Mouse (Mus musculus) liver, postnatal 0 days (tissue): ENCODE measurements around the gene Cfap77. TPM values are rescaled to one million over a fixed set of nuclear protein-coding genes. Genes with fewer than 3 reads are reported as not detected.

Source experiments
- ATAC-seq: fragments of 200-750 bp; cut with Nextera tagmentation; 2 replicates; pipeline ENCODE4 v1.8.0; 2017; ENCODE audit warnings: mild to moderate bottlenecking, moderate library complexity
- DNase-seq: peaks from one replicate; pipeline ENCODE4 v3.0.0-alpha.2; 2016
- H3K27ac ChIP-seq: fragments of 300-500 bp; sonication (generic); 2 replicates; pipeline ENCODE4 v1.5.1; 2014; ENCODE audit warnings: antibody characterized with exemption, moderate library complexity, mild to moderate bottlenecking, low read depth
- H3K27me3 ChIP-seq: fragments of 300-500 bp; sonication (generic); 2 replicates; pipeline ENCODE4 v1.6.1; 2014; ENCODE audit warnings: low read length, control low read depth, mixed read lengths; ENCODE audit not compliant: insufficient read depth
- H3K36me3 ChIP-seq: fragments of 300-500 bp; sonication (generic); replicated peaks from 2 replicates; pipeline ENCODE4 v1.6.1; 2014; ENCODE audit warnings: mild to moderate bottlenecking, control low read depth, low read length, moderate library complexity, mixed read lengths; ENCODE audit not compliant: insufficient read depth
- H3K4me1 ChIP-seq: fragments of 300-500 bp; sonication (generic); 2 replicates; pipeline ENCODE4 v1.6.1; 2014; ENCODE audit warnings: antibody characterized with exemption, mild to moderate bottlenecking, control low read depth; ENCODE audit not compliant: insufficient read depth
- H3K4me2 ChIP-seq: fragments of 300-500 bp; sonication (generic); 2 replicates; pipeline ENCODE4 v1.6.1; 2014; ENCODE audit warnings: low read depth, mild to moderate bottlenecking, low read length, moderate library complexity, mixed read lengths
- H3K4me3 ChIP-seq: fragments of 300-500 bp; sonication (generic); 2 replicates; pipeline ENCODE4 v1.5.1; 2014; ENCODE audit warnings: low read depth, low read length
- H3K9ac ChIP-seq: fragments of 300-500 bp; sonication (generic); replicated peaks from 2 replicates; pipeline ENCODE4 v1.6.1; 2014; ENCODE audit warnings: mild to moderate bottlenecking, moderate library complexity
- H3K9me3 ChIP-seq: fragments of 300-500 bp; sonication (generic); 2 replicates; pipeline ENCODE4 v1.6.1; 2016; ENCODE audit warnings: mild to moderate bottlenecking, control low read depth, low read length, mixed read lengths
- CTCF ChIP-seq: sonication (generic); IDR thresholded peaks from 2 replicates; pipeline ENCODE4 v1.5.1; 2016; ENCODE audit warnings: antibody characterized with exemption, low read depth
- EP300 ChIP-seq: IDR thresholded peaks from 2 replicates; pipeline ENCODE4 v1.6.1; 2016; ENCODE audit warnings: antibody characterized with exemption, low read depth, mild to moderate bottlenecking
- WGBS: fragments of 180-500 bp; shearing (Covaris S2); extraction: QIAGEN DNeasy Blood & Tissue Kit; methylation state at CpG from one replicate; pipeline ENCODE4 v1.1.7; 2014; ENCODE audit not compliant: insufficient replicate concordance; 5-methylcytosine and 5-hydroxymethylcytosine counted together
- polyA plus RNA-seq: library from polyadenylated mRNA; unstranded; fragments of >200 nt; fragmentation: Nextera tagmentation; extraction: Ambion mirVana; gene quantifications from 2 replicates; pipeline ENCODE4 v1.2.1, GENCODE M21; 2015

Gene Cfap77
- polyA plus RNA-seq, 1 experiment from 2014 or later = 0.06 TPM

GRCm38 (mm10) chr2:28975604-28976003, 79.3 kb downstream of the Cfap77 start:
- H3K4me3 ChIP-seq = no peak overlapping the region
- WGBS = 71% methylated on average over 5 of the region's 5 CpGs
- ATAC-seq = no peak
- DNase-seq = no peak
- no peak overlapping the region for H3K9ac ChIP-seq
- H3K9me3 ChIP-seq = no peaks in the 10 kb centered on the region
- no peaks in the 10 kb centered on the region for H3K4me1 ChIP-seq
- H3K27me3 ChIP-seq = no peaks in the 10 kb centered on the region
- TF ChIP-seq CTCF = no peak
- no peak for TF ChIP-seq EP300
- no peaks in the 10 kb centered on the region for H3K36me3 ChIP-seq
- H3K4me2 ChIP-seq = no peak overlapping the region
- H3K27ac ChIP-seq = no peak overlapping the region

DNA sequence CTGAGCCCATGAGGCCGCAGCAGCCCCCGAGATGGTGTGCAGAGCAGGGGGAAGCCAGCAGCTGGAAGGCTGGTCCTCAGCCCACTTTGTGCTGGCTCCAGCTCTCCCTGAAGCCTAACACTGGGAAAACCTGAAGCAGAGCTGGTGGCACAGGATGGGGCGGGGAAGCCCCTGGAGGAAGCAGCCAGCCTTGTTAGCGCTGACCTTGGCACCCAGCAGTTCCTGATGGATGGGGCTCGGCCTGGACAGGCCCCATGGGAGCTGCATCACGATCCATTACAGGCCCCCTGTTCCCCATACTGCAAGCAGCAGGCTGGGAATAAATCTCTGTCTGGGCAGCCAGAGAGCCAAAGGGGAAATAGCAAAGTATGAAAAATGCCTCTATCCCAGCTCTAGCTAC, 80.3 kb downstream of the Cfap77 start:
- Histone ChIP-seq H3K9ac (no peak overlapping the region), H3K4me2 (no peak overlapping the region), H3K36me3 (no peaks in the 10 kb centered on the region), H3K27me3 (no peaks in the 10 kb centered on the region), H3K4me3 (no peak overlapping the region), H3K4me1 (no peaks in the 10 kb centered on the region), H3K9me3 (no peaks in the 10 kb centered on the region), H3K27ac (no peak overlapping the region)
- DNase-seq (no peak), ATAC-seq (no peak)
- 38% methylated on average over 6 of the region's 6 CpGs for WGBS
- no peak for TF ChIP-seq CTCF
- TF ChIP-seq EP300 = no peak

DNA sequence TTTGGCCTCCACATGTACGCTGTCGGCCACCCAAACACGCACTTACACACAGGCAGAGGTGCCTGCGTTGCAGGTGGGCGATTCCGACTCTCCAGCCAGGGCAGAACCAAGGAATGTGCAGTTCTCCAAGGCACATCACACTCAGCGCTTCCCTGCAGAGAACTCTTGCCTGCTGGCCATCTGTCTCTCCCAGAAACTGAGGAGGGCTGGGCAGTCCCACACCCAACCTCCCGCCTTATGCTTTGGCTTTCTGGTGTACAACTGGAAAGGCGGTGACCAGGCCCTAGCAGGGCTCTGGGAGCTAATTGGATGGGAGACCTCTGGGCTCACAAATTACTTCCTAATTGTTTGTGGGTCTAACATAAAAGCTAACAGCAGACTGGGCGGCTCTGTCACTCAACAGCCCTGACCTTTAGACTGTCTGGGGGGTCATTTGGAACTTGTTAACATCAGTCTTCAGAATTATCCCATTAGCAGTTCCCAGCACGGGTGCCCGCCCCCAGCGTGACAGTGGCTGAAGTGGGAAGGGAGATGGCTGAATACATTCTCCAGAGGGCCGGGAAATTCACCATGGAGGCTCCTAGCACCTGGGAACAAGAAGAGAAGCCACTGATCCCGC, 80.9 kb downstream of the Cfap77 start:
- DNase-seq = no peak
- H3K4me3 ChIP-seq = no peak overlapping the region
- no peaks in the 10 kb centered on the region for H3K4me1 ChIP-seq
- TF ChIP-seq CTCF (no peak), EP300 (no peak)
- no peaks in the 10 kb centered on the region for H3K9me3 ChIP-seq
- no peak overlapping the region for H3K9ac ChIP-seq
- H3K27me3 ChIP-seq = no peaks in the 10 kb centered on the region
- ATAC-seq = no peak
- no peak overlapping the region for H3K27ac ChIP-seq
- WGBS = 49% methylated on average over 15 of the region's 15 CpGs
- H3K36me3 ChIP-seq = no peaks in the 10 kb centered on the region
- H3K4me2 ChIP-seq = no peak overlapping the region

GRCm38 (mm10) chr2:28970424-28970823, 84.4 kb downstream of the Cfap77 start:
- Histone ChIP-seq H3K27me3 (no peaks in the 10 kb centered on the region), H3K4me1 (no peaks in the 10 kb centered on the region), H3K9me3 (no peaks in the 10 kb centered on the region), H3K36me3 (no peaks in the 10 kb centered on the region), H3K27ac (no peak overlapping the region), H3K4me2 (no peak overlapping the region), H3K4me3 (no peak overlapping the region), H3K9ac (no peak overlapping the region)
- 83% methylated on average over 14 of the region's 14 CpGs for WGBS
- ATAC-seq = no peak
- TF ChIP-seq CTCF = no peak
- TF ChIP-seq EP300 = no peak
- DNase-seq = no peak

DNA sequence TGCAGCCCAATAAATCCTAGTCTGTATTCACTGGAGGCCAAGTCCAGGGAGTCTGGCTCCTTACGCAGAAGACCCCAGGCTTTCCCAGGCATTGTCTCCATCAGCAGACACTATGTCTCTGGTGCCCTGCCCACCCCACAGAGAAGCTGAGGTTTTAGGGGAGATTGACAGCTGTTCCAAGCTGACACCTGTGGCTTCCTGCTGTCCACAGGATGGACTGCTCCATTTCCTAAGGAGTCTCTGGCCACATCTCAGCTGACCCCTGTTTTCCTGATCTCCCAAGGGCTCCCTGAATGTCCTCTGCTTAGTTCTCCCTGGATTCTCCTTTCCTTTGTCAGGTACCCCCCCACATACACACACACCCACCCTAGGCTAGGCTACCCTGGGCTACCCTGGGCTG, 86.6 kb downstream of the Cfap77 start:
- no peak for TF ChIP-seq EP300
- no peak for TF ChIP-seq CTCF

GRCm38 (mm10) chr2:28966151-28966795, 88.6 kb downstream of the Cfap77 start:
- no peak for TF ChIP-seq EP300
- no peak for TF ChIP-seq CTCF
- no peak overlapping the region for H3K4me3 ChIP-seq
- no peak overlapping the region for H3K4me2 ChIP-seq
- DNase-seq = no peak
- H3K36me3 ChIP-seq = no peaks in the 10 kb centered on the region
- ATAC-seq = no peak
- 65% methylated on average over 14 of the region's 14 CpGs for WGBS
- H3K27ac ChIP-seq = no peak overlapping the region
- no peaks in the 10 kb centered on the region for H3K4me1 ChIP-seq
- no peaks in the 10 kb centered on the region for H3K9me3 ChIP-seq
- H3K27me3 ChIP-seq = no peaks in the 10 kb centered on the region
- H3K9ac ChIP-seq = no peak overlapping the region

More for the DNA sequence above, 86.6 kb downstream of the Cfap77 start:
- no peaks in the 10 kb centered on the region for H3K9me3 ChIP-seq
- H3K27me3 ChIP-seq = no peaks in the 10 kb centered on the region
- no peak overlapping the region for H3K9ac ChIP-seq
- DNase-seq (no peak), ATAC-seq (no peak)
- H3K4me1 ChIP-seq = no peaks in the 10 kb centered on the region
- WGBS = 82% methylated on average over 1 of the region's 1 CpGs
- no peak overlapping the region for H3K27ac ChIP-seq
- H3K36me3 ChIP-seq = no peaks in the 10 kb centered on the region
- no peak overlapping the region for H3K4me2 ChIP-seq
- H3K4me3 ChIP-seq = no peak overlapping the region
